Mouse (Mus musculus) forebrain, embryonic 14.5 days (tissue): Measurements from ENCODE around the gene Sft2d2. TPM values are rescaled to one million over a fixed set of nuclear protein-coding genes. Genes with fewer than 3 reads are reported as not detected.

ENCODE experiments used
- ATAC-seq: fragments of 200-750 bp; cut with Nextera tagmentation; 2 replicates; pipeline ENCODE4 v1.8.0; 2017; ENCODE audit warnings: mild to moderate bottlenecking, moderate library complexity
- DNase-seq: peaks from one replicate; pipeline ENCODE4 v3.0.0-alpha.2; 2015; ENCODE audit warnings: low spot score
- H3K27ac ChIP-seq: fragments of 300-500 bp; sonication (generic); 2 replicates; pipeline ENCODE4 v1.5.1; 2014; ENCODE audit warnings: low read depth, mild to moderate bottlenecking, control low read depth, low read length, moderate library complexity
- H3K27me3 ChIP-seq: fragments of 300-500 bp; sonication (generic); replicated peaks from 2 replicates; pipeline ENCODE4 v1.6.1; 2014; ENCODE audit warnings: low read length, control low read depth, mixed read lengths; ENCODE audit not compliant: control insufficient read depth, insufficient read depth
- H3K36me3 ChIP-seq: fragments of 300-500 bp; sonication (generic); 2 replicates; pipeline ENCODE4 v1.6.1; 2014; ENCODE audit warnings: low read length, control low read depth; ENCODE audit not compliant: control insufficient read depth, insufficient read depth
- H3K4me1 ChIP-seq: fragments of 300-500 bp; sonication (generic); 2 replicates; pipeline ENCODE4 v1.6.1; 2014; ENCODE audit warnings: antibody characterized with exemption, low read length, control low read depth; ENCODE audit not compliant: control insufficient read depth, insufficient read depth
- H3K4me2 ChIP-seq: fragments of 300-500 bp; sonication (generic); 2 replicates; pipeline ENCODE4 v1.6.1; 2014; ENCODE audit warnings: mild to moderate bottlenecking, control low read depth, low read length
- H3K4me3 ChIP-seq: fragments of 300-500 bp; sonication (generic); 2 replicates; pipeline ENCODE4 v1.5.1; 2014; ENCODE audit warnings: low read depth, low read length, control low read depth
- H3K9ac ChIP-seq: fragments of 300-500 bp; sonication (generic); 2 replicates; pipeline ENCODE4 v1.6.1; 2014; ENCODE audit warnings: mild to moderate bottlenecking, low read length, control low read depth, moderate library complexity
- H3K9me3 ChIP-seq: fragments of 300-500 bp; sonication (generic); replicated peaks from 2 replicates; pipeline ENCODE4 v1.6.1; 2016; ENCODE audit warnings: low read length, control low read depth, mixed read lengths; ENCODE audit not compliant: control insufficient read depth
- WGBS: fragments of 180-500 bp; shearing (Covaris S2); extraction: QIAGEN DNeasy Blood & Tissue Kit; methylation state at CpG from one replicate; pipeline ENCODE4 v1.1.7; 2014; 5-methylcytosine and 5-hydroxymethylcytosine counted together
- polyA plus RNA-seq: library from polyadenylated mRNA; unstranded; fragments of >200 nt; fragmentation: Nextera tagmentation; extraction: Ambion mirVana; gene quantifications from 2 replicates; pipeline ENCODE4 v1.2.1, GENCODE M21; 2014

Sft2d2 gene
- polyA plus RNA-seq, 1 experiment from 2014 or later: 7.6 TPM

GRCm38 (mm10) chr1:165133279-165133678 is 61.0 kb downstream of the Sft2d2 start:
- Histone ChIP-seq H3K27ac (no peak overlapping the region), H3K4me2 (no peak overlapping the region), H3K36me3 (no peaks in the 10 kb centered on the region), H3K27me3 (no peaks in the 10 kb centered on the region), H3K4me3 (no peak overlapping the region), H3K4me1 (no peaks in the 10 kb centered on the region), H3K9ac (no peak overlapping the region), H3K9me3 (no peaks in the 10 kb centered on the region)
- 80% methylated on average over 5 of the region's 5 CpGs for WGBS
- ATAC-seq (no peak), DNase-seq (no peak)

- Histone ChIP-seq H3K27ac (no peak overlapping the region), H3K27me3 (no peaks in the 10 kb centered on the region), H3K9ac (no peak overlapping the region), H3K36me3 (no peaks in the 10 kb centered on the region), H3K4me3 (no peak overlapping the region), H3K4me1 (no peaks in the 10 kb centered on the region), H3K9me3 (no peaks in the 10 kb centered on the region), H3K4me2 (no peak overlapping the region)
- 75% methylated on average over 14 of the region's 14 CpGs for WGBS
- ATAC-seq (peak; percentile 63), DNase-seq (peak; percentile 83)
Measured at GRCm38 (mm10) chr1:165132187-165132877, 61.9 kb downstream of the Sft2d2 start.

GRCm38 (mm10) chr1:165129573-165129972 is 64.7 kb downstream of the Sft2d2 start:
- no peak for ATAC-seq
- no peak overlapping the region for H3K27ac ChIP-seq
- WGBS: 71% methylated on average over 5 of the region's 5 CpGs

More at GRCm38 (mm10) chr1:165129573-165129972, 64.7 kb downstream of the Sft2d2 start:
- DNase-seq: no peak
- Histone ChIP-seq H3K4me3 (no peak overlapping the region), H3K4me1 (no peaks in the 10 kb centered on the region), H3K9ac (no peak overlapping the region), H3K4me2 (no peak overlapping the region), H3K36me3 (no peaks in the 10 kb centered on the region), H3K9me3 (no peaks in the 10 kb centered on the region), H3K27me3 (no peaks in the 10 kb centered on the region)

Other genes starting within 250 kb of the Sft2d2 start
- gene Tbx19, start 33.7 kb downstream of the Sft2d2 start, polyA plus RNA-seq: 0.07 and 0.13 TPM in 2 replicates
- 154 and 165 TPM in 2 replicates for gene Tiprl, start 42.6 kb upstream of the Sft2d2 start, polyA plus RNA-seq
- gene Gpr161, start 101.4 kb upstream of the Sft2d2 start, polyA plus RNA-seq: 4.7 and 4.8 TPM in 2 replicates